Mouse (Mus musculus) ovary, postnatal 10 days (tissue): ENCODE measurements around the gene Pigb.
"Not testable (repeated sequence)": the region's sequence is repeated elsewhere in the genome, so short reads cannot be mapped to it uniquely, and the experiment has no call there.

Experiments
- DNase-seq: peaks from one replicate; pipeline ENCODE4 v3.0.0; 2022; ENCODE audit warnings: low spot score

Gene Pigb

GRCm38 (mm10) chr9:73040080-73040479 is at the start of gene Pigb:
TSS of gene Pigb (minus strand) at chr9:73040378.
- DNase-seq, result no peak

GRCm38 (mm10) chr9:73089222-73089920 is 49.2 kb upstream of the Pigb start:
- no peak for DNase-seq

DNA sequence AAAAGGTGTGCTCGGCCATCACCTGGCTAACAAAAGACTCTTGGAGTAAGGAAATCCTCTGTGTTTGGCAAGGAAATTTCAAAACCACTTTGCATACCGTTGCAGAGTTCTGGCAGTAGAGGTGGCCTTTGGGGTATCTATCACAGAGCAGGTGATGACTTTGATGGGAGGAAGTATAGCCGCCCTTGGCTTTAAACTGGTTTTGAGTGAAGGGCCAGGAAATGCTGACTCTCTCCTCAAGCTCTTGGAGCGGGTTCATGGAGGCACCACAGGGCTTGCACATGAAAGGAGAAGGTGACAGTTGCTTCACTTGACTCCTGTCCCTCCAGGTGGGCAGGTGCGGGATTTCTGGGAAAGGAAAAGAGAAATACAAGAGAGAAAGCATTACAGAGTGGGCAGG is 47.4 kb upstream of the Pigb start:
- no peak for DNase-seq

DNA sequence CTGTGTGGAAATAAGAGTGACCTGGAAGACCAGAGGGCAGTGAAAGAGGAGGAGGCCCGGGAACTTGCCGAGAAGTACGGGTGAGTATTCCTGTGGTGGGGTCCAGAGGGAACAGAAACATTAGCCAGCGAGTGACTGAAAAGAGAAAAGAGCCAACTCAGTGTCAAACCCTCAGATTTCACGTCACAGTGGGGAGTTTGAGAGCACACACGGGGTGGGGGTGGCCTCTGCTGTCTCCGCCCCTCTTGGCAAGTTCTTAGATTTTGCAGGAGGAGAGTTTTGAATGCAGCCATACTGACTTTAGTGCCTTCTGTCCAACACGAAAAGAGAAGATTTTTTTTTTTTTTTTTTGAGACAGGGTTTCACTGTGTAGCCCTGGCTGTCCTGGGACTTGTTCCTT is 46.9 kb upstream of the Pigb start:
- no peak for DNase-seq

- DNase-seq, result no peak
These were observed 45.7 kb upstream of the Pigb start for GRCm38 (mm10) chr9:73085845-73086244.

DNA sequence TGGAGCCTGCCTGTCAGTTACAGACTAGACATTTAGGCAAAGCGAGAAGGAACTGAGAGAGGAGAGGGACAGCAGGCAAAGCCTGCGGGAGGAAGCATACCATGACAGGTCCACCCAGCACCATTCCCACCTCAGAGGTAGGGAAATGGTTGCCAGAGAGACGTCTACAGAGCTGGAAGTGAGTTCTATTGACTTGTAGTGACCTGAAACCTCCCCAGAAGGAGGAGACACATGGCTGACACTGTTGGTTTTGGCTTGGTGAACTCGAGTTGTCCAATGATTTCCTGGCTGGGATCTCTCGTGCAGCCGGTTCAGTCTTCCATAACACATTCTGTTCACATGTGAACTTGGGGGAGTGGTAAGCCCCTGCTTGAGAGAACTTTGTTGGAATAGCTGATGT is 43.8 kb upstream of the Pigb start:
- DNase-seq, result no peak

GRCm38 (mm10) chr9:73082291-73083000 is 42.3 kb upstream of the Pigb start:
- DNase-seq, result no peak

- no peak for DNase-seq
These were observed 39.7 kb upstream of the Pigb start for GRCm38 (mm10) chr9:73079801-73080325.

DNA sequence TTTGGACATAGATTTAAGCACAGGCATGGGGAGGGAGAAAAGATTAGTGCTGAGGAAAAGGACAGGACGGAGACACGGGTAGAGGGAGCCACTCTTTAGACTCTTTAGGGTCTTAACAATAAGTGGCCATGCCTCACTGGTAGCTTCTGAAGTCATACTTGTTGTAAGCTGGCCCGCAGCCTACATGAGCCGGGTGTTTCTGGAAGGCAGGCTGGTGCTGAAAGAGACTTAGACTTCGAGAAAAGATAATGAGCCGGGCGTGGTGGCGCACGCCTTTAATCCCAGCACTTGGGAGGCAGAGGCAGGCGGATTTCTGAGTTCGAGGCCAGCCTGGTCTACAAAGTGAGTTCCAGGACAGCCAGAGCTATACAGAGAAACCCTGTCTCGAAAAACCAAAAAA is 39.2 kb upstream of the Pigb start:
- DNase-seq, result not testable (repeated sequence)

DNA sequence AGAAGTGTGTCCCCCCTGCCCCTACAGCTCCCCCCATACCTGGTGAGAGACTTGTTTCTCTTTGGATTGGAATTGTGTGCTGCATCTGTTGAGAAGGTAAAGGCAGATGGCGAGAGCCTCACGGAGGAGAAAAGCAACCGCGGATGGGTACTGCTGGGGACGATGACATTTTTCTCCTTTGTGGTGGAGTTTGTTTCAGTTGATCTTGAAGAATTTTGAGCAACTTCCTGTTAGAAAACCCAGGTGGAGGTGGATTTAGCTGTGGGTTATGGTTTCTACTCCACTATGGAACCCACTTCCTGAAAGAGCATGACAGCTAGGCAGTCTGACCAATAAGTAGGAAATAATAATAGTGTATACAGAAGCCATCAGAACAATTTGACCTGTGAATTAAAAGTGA is 33.0 kb upstream of the Pigb start:
- DNase-seq, result no peak

GRCm38 (mm10) chr9:73072426-73072825 is 32.2 kb upstream of the Pigb start:
- DNase-seq, result no peak

DNA sequence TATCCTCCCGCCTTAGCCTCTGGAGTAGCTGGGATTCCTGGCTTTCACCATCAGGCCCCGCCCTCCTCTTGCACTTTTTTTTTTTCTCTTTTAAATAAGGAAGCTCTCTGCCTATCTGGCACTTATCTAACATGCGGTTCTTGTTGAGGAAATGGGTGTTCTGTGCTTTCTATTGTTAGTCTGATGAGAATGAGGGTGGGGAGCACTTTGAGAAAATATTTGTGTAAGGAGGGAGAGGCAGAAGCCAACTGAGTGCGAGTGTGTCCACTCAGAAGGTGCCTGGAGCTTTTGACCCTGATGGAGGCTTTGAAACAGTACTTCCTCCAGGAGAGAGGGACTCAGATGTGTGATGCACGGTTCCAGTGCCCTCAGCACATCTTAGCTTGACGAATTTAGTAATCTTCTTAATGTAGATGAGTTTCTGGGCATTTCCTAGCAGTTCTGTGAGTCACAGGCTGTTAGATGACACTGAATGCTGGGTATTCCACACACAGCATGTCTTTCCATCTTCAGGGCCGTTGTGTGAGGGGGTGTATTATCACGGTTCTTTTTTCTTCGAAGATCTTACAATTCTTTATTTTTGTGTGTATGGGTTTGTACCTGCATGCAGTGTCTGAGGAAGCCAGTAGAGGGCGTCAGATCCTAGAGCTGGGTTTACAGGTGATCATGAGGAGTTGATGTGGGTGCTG is 30.9 kb upstream of the Pigb start:
- no peak for DNase-seq

GRCm38 (mm10) chr9:73068688-73069087 is 28.5 kb upstream of the Pigb start:
- no peak for DNase-seq

GRCm38 (mm10) chr9:73068230-73068679 is 28.1 kb upstream of the Pigb start:
- DNase-seq, result no peak

GRCm38 (mm10) chr9:73067086-73067485 is 26.9 kb upstream of the Pigb start:
- no peak for DNase-seq

- no peak for DNase-seq
These were observed 23.6 kb upstream of the Pigb start for GRCm38 (mm10) chr9:73063621-73064290.

DNA sequence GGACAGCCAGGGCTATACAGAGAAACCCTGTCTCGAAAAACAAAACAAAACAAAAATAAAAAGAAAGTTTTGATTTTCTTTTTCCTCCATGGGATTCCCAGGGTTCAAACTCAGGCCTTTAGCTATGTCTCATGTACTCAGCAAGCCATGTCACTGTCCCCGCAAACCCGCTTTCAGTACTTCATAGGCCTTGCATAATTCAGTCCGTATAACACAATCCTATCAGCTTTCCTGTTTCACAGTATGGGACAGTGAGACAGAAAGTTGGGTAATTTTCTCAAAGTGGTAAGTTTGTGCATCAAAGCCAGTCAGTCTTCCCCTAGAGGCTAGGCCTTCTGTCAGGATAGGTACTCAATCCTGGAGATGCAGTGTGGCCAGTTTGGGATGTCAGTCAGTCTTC is 19.0 kb upstream of the Pigb start:
- DNase-seq, result no peak

DNA sequence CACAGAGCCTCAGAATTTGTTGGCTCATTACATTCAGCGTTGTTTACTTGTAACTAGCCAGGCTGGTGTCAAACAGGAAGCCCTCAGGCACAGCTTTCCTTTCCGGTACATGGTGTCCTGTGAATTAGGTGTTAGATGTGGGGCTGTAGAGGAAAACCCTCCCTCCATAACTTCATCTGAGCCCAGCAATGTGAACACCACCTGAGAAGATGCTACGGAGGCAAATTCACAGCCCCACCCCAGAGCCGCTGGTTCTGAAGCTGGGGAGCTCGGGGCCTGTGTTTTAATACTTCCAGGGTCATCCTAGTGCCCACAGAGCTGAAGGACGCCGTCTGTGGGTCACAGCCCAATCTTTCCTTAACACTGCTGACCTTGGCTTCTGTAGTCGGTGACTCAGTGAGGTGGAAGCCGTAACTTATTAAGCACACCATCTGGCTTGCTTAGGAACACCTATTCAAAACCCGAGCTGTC is 15.3 kb upstream of the Pigb start:
- no peak for DNase-seq

DNA sequence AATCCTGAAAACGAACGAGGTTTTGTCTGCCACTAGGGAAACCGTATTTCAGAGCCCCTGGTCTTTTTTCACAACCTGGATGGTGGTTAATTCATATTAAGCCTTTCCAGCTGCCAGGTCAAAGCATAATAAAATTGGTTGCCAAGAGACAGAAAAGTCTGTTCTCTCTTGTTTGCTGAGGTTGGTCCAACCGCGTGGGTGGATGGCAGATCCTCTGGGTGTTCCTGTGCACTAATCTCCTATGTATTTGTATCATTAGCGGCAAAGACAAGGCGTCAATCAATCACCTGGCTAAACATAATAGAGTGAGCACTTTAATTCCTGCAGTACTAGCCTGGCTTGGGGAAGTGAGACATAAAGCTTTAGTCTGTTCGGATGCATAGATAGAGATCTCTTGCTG is 10.4 kb upstream of the Pigb start:
- DNase-seq, result no peak

- no peak for DNase-seq
These were observed 9.7 kb upstream of the Pigb start for GRCm38 (mm10) chr9:73049833-73050232.

DNA sequence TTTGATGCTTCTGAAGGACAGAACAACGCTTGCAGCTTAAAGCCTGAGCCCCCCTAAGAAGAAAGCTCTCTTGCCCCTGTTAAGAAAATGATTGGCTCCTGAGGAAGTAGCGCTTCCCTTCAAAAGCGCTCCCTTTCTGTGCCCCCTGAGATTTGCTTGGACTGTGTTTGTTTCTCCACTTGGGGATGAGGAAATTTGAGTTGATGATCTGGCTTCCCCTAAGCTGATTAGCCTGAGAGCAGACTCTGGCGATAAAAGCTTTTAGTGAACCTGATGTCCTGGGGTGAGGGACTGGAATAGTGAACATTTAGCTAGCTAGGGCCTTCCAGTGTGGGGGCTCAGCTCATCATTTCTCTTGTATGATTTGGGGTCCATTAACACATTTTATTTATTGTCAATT is 8.7 kb upstream of the Pigb start:
- DNase-seq, result no peak

GRCm38 (mm10) chr9:73047906-73048305 is 7.7 kb upstream of the Pigb start:
- DNase-seq, result no peak
